Mouse (Mus musculus) liver, adult 2 months (tissue): ENCODE results near the gene Gm13285. TPM values are rescaled to one million over a fixed set of nuclear protein-coding genes. Genes with fewer than 3 reads are reported as not detected.
A peak's percentile ranks its signal among the peaks of the same experiment; 100 is the strongest.
"Not testable (repeated sequence)": the region's sequence is repeated elsewhere in the genome, so short reads cannot be mapped to it uniquely, and the experiment has no call there.

Source experiments
- DNase-seq: peaks from one replicate; pipeline ENCODE4 v3.0.0-alpha.2; 2011; ENCODE audit warnings: low read depth, low spot score; ENCODE audit errors: extremely low read depth
- H3K27ac ChIP-seq: fragments of 200-500 bp; replicated peaks from 2 replicates; pipeline ENCODE4 v1.5.1; 2012; ENCODE audit warnings: low read depth, mild to moderate bottlenecking, control low read depth, inconsistent platforms, low read length; ENCODE audit not compliant: insufficient read depth
- H3K27me3 ChIP-seq: fragments of 200-500 bp; 2 replicates; pipeline ENCODE4 v1.6.1; 2012; ENCODE audit warnings: mild to moderate bottlenecking, moderate library complexity, low read length, inconsistent platforms; ENCODE audit not compliant: control insufficient read depth, insufficient read depth
- H3K36me3 ChIP-seq: fragments of 200-500 bp; 2 replicates; pipeline ENCODE4 v1.6.1; 2012; ENCODE audit warnings: low read length, inconsistent platforms; ENCODE audit not compliant: control insufficient read depth, insufficient read depth
- H3K4me1 ChIP-seq: fragments of 200-500 bp; 2 replicates; pipeline ENCODE4 v1.6.1; 2011; ENCODE audit warnings: low read length; ENCODE audit not compliant: control insufficient read depth, insufficient read depth
- H3K4me3 ChIP-seq: fragments of 200-500 bp; 2 replicates; pipeline ENCODE4 v1.5.1; 2011; ENCODE audit warnings: low read depth, mild to moderate bottlenecking, control low read depth, low read length, moderate library complexity; ENCODE audit not compliant: insufficient read depth
- H3K79me2 ChIP-seq: fragments of 200-500 bp; 2 replicates; pipeline ENCODE4 v1.6.1; 2012; ENCODE audit warnings: inconsistent platforms, mild to moderate bottlenecking, low read length, moderate library complexity; ENCODE audit not compliant: control insufficient read depth, insufficient read depth
- H3K9ac ChIP-seq: fragments of 200-500 bp; 2 replicates; pipeline ENCODE4 v1.6.1; 2012; ENCODE audit warnings: low read depth, mild to moderate bottlenecking, control low read depth, inconsistent platforms, low read length
- CTCF ChIP-seq: fragments of 200-500 bp; IDR thresholded peaks from 2 replicates; pipeline ENCODE4 v1.5.1; 2011; ENCODE audit warnings: low read depth, low read length, control low read depth
- WGBS: fragments of 180-500 bp; shearing (Covaris S2); methylation state at CpG from one replicate; pipeline ENCODE4 v1.1.7; 2018; 5-methylcytosine and 5-hydroxymethylcytosine counted together
- polyA plus RNA-seq: library from polyadenylated mRNA; depleted of rRNA; stranded (reverse); fragments of >200 nt; gene quantifications from 2 replicates; pipeline ENCODE4 v1.2.3, GENCODE M21; 2012
- total RNA-seq: library from RNA; depleted of rRNA; stranded (reverse); fragments of >200 nt; gene quantifications from 2 replicates; pipeline ENCODE4 v1.2.3, GENCODE M21; 2014

Gm13285 gene
- total and polyA plus RNA-seq, 2 experiments = not detected

- DNase-seq, H3K36me3 ChIP-seq, H3K27me3 ChIP-seq, H3K9ac ChIP-seq, H3K4me1 ChIP-seq, H3K79me2 ChIP-seq, H3K4me3 ChIP-seq: not testable (repeated sequence)
- under 1% methylated on average over 19 of the region's 31 CpGs for WGBS
- H3K27ac ChIP-seq = 0 out of 2 replicates have a peak overlapping the region, but pooled peaks have one; percentile 12
Observed at GRCm38 (mm10) chr4:88782335-88782734, 17.1 kb upstream of the Gm13285 start.

- H3K27ac ChIP-seq = not testable (repeated sequence)
Observed at GRCm38 (mm10) chr4:88785409-88785808, 14.1 kb upstream of the Gm13285 start, which contains the start of gene Gm13276. Gene Gm13276 (plus strand): TSS chr4:88785709.

GRCm38 (mm10) chr4:88788402-88788801 is 11.1 kb upstream of the Gm13285 start, which contains the start of gene Gm13277:
Gene Gm13277 (plus strand): TSS chr4:88788632.
- H3K4me1 ChIP-seq, H3K36me3 ChIP-seq, H3K9ac ChIP-seq, H3K79me2 ChIP-seq, H3K27me3 ChIP-seq, DNase-seq, H3K27ac ChIP-seq, H3K4me3 ChIP-seq: not testable (repeated sequence)
- peak; percentile 53 for TF ChIP-seq CTCF
- 0% methylated on average over 4 of the region's 28 CpGs for WGBS

More at GRCm38 (mm10) chr4:88785409-88785808, 14.1 kb upstream of the Gm13285 start, which contains the start of gene Gm13276:
- not testable (repeated sequence) for H3K36me3 ChIP-seq, H3K4me3 ChIP-seq, H3K4me1 ChIP-seq, H3K9ac ChIP-seq, DNase-seq, H3K79me2 ChIP-seq, H3K27me3 ChIP-seq
- WGBS = no CpG with 5 or more reads among the region's 27 CpGs

- not testable (repeated sequence) for DNase-seq, H3K4me3 ChIP-seq
- WGBS = no CpG with 5 or more reads among the region's 28 CpGs
Observed at GRCm38 (mm10) chr4:88791250-88791649, 8.2 kb upstream of the Gm13285 start, which contains the start of gene Gm13278. Gene Gm13278 (plus strand): TSS chr4:88791550.

GRCm38 (mm10) chr4:88793936-88794675 is 5.4 kb upstream of the Gm13285 start, which contains the start of gene Gm13275:
Gene Gm13275 (plus strand): TSS chr4:88794487.
- H3K79me2 ChIP-seq, DNase-seq, H3K27me3 ChIP-seq, H3K27ac ChIP-seq, H3K36me3 ChIP-seq, H3K4me1 ChIP-seq, H3K9ac ChIP-seq, H3K4me3 ChIP-seq: not testable (repeated sequence)
- under 1% methylated on average over 19 of the region's 52 CpGs for WGBS

More at GRCm38 (mm10) chr4:88791250-88791649, 8.2 kb upstream of the Gm13285 start, which contains the start of gene Gm13278:
- not testable (repeated sequence) for H3K4me1 ChIP-seq, H3K36me3 ChIP-seq, H3K9ac ChIP-seq, H3K27ac ChIP-seq, H3K79me2 ChIP-seq, H3K27me3 ChIP-seq

- H3K79me2 ChIP-seq, H3K36me3 ChIP-seq, DNase-seq, H3K27ac ChIP-seq, H3K27me3 ChIP-seq, H3K4me3 ChIP-seq, H3K4me1 ChIP-seq, H3K9ac ChIP-seq: not testable (repeated sequence)
- WGBS = no CpG with 5 or more reads among the region's 28 CpGs
Observed at GRCm38 (mm10) chr4:88797097-88797496, 2.4 kb upstream of the Gm13285 start, which contains the start of gene Gm13279. Gene Gm13279 (plus strand): TSS chr4:88797397.

- H3K27me3 ChIP-seq, H3K4me1 ChIP-seq, DNase-seq, H3K27ac ChIP-seq, H3K36me3 ChIP-seq, H3K79me2 ChIP-seq, H3K4me3 ChIP-seq, H3K9ac ChIP-seq: not testable (repeated sequence)
- no CpG with 5 or more reads among the region's 29 CpGs for WGBS
Observed at GRCm38 (mm10) chr4:88802954-88803353, 3.5 kb downstream of the Gm13285 start, which contains the start of gene Gm13287. Gene Gm13287 (plus strand): TSS chr4:88803254.

- H3K4me3 ChIP-seq = peak within 1 kb of the TSS; percentile 6; the same call in 1 of the 2 replicates
- H3K27ac ChIP-seq, H3K79me2 ChIP-seq, DNase-seq, H3K36me3 ChIP-seq, H3K27me3 ChIP-seq, H3K4me1 ChIP-seq, H3K9ac ChIP-seq: not testable (repeated sequence)
- WGBS = no CpG with 5 or more reads among the region's 8 CpGs
Observed at GRCm38 (mm10) chr4:88805231-88805630, 5.8 kb downstream of the Gm13285 start, which contains the start of gene Gm13288. Gene Gm13288 (plus strand): TSS chr4:88805531.

- H3K27ac ChIP-seq, H3K27me3 ChIP-seq, H3K79me2 ChIP-seq, DNase-seq, H3K9ac ChIP-seq, H3K36me3 ChIP-seq, H3K4me1 ChIP-seq: not testable (repeated sequence)
- H3K4me3 ChIP-seq = peak overlapping the region; percentile 6; the same call in 1 of the 2 replicates
- WGBS = 0% methylated on average over 3 of the region's 34 CpGs
Observed at GRCm38 (mm10) chr4:88805761-88806160, 6.3 kb downstream of the Gm13285 start.
